Mouse (Mus musculus) thymus, postnatal 25 days (tissue): Measurements from ENCODE around the gene Rpl35.
"Not testable (repeated sequence)": the region's sequence is repeated elsewhere in the genome, so short reads cannot be mapped to it uniquely, and the experiment has no call there.

ENCODE experiments used
- DNase-seq: peaks from one replicate; pipeline ENCODE4 v3.0.0; 2022

The Rpl35 gene

GRCm38 (mm10) chr2:39005574-39006079 is at the start of gene Rpl35:
Gene Rpl35, minus strand, starts transcription at chr2:39005624.
- peak; percentile 67 for DNase-seq

GRCm38 (mm10) chr2:39048515-39048914 is 43.1 kb upstream of the Rpl35 start:
- DNase-seq: no peak

- DNase-seq: no peak
Measured at GRCm38 (mm10) chr2:39040215-39040614, 34.8 kb upstream of the Rpl35 start.

GRCm38 (mm10) chr2:39031611-39032010 is 26.2 kb upstream of the Rpl35 start:
- DNase-seq: no peak

GRCm38 (mm10) chr2:39020004-39020403 is 14.6 kb upstream of the Rpl35 start:
- no peak for DNase-seq

- no peak for DNase-seq
Measured at GRCm38 (mm10) chr2:39016581-39016980, 11.2 kb upstream of the Rpl35 start.

- no peak for DNase-seq
Measured at GRCm38 (mm10) chr2:39012768-39013279, 7.4 kb upstream of the Rpl35 start.

GRCm38 (mm10) chr2:39011971-39012370 is 6.5 kb upstream of the Rpl35 start:
- no peak for DNase-seq

- DNase-seq: no peak
Measured at GRCm38 (mm10) chr2:39011264-39011663, 5.8 kb upstream of the Rpl35 start.

- not testable (repeated sequence) for DNase-seq
Measured at GRCm38 (mm10) chr2:39010144-39010543, 4.7 kb upstream of the Rpl35 start.

- peak; percentile 79 for DNase-seq
Measured at GRCm38 (mm10) chr2:39008954-39009365, 3.5 kb upstream of the Rpl35 start.

- DNase-seq: no peak
Measured at GRCm38 (mm10) chr2:39008350-39008851, 3.0 kb upstream of the Rpl35 start.

- peak; percentile 96 for DNase-seq
Measured at GRCm38 (mm10) chr2:39007865-39008264, 2.4 kb upstream of the Rpl35 start.

GRCm38 (mm10) chr2:39006149-39006730 is 816 bp upstream of the Rpl35 start:
- no peak for DNase-seq

GRCm38 (mm10) chr2:39004880-39005435 is 466 bp downstream of the Rpl35 start, which contains the start of gene Arpc5l:
Gene Arpc5l, plus strand, starts transcription at chr2:39005348.
- DNase-seq: peak; percentile 91

GRCm38 (mm10) chr2:39004372-39004771 is 1.1 kb downstream of the Rpl35 start:
- peak; percentile 22 for DNase-seq

- DNase-seq: no peak
Measured at GRCm38 (mm10) chr2:39003512-39003911, 1.9 kb downstream of the Rpl35 start.

- no peak for DNase-seq
Measured at GRCm38 (mm10) chr2:39003106-39003505, 2.3 kb downstream of the Rpl35 start.

- no peak for DNase-seq
Measured at GRCm38 (mm10) chr2:39001866-39002265, 3.6 kb downstream of the Rpl35 start.

GRCm38 (mm10) chr2:39000587-39000919 is 4.9 kb downstream of the Rpl35 start:
- DNase-seq: no peak

GRCm38 (mm10) chr2:38999910-39000586 is 5.4 kb downstream of the Rpl35 start:
- DNase-seq: no peak

GRCm38 (mm10) chr2:38999381-38999780 is 6.0 kb downstream of the Rpl35 start:
- DNase-seq: no peak
